Mouse (Mus musculus) lung, embryonic 14.5 days (tissue): Measurements from ENCODE around the gene Otos. TPM values are rescaled to one million over a fixed set of nuclear protein-coding genes. Genes with fewer than 3 reads are reported as not detected.
A peak's percentile ranks its signal among the peaks of the same experiment; 100 is the strongest.

Experiments used
- ATAC-seq: fragments of 200-750 bp; cut with Nextera tagmentation; 2 replicates; pipeline ENCODE4 v1.8.0; 2017; ENCODE audit warnings: mild to moderate bottlenecking, moderate TSS enrichment, moderate library complexity; ENCODE audit not compliant: insufficient read depth
- DNase-seq: peaks from one replicate; pipeline ENCODE4 v3.0.0-alpha.2; 2015
- H3K27ac ChIP-seq: fragments of 300-500 bp; sonication (generic); 2 replicates; pipeline ENCODE4 v1.5.1; 2014; ENCODE audit warnings: low read depth, mild to moderate bottlenecking, moderate library complexity
- H3K27me3 ChIP-seq: fragments of 300-500 bp; sonication (generic); 2 replicates; pipeline ENCODE4 v1.6.1; 2014; ENCODE audit warnings: low read length, control low read depth; ENCODE audit not compliant: insufficient read depth
- H3K36me3 ChIP-seq: fragments of 300-500 bp; sonication (generic); 2 replicates; pipeline ENCODE4 v1.6.1; 2014; ENCODE audit warnings: control low read depth; ENCODE audit not compliant: insufficient read depth
- H3K4me1 ChIP-seq: fragments of 300-500 bp; sonication (generic); 2 replicates; pipeline ENCODE4 v1.6.1; 2014; ENCODE audit warnings: antibody characterized with exemption, control low read depth; ENCODE audit not compliant: insufficient read depth
- H3K4me2 ChIP-seq: fragments of 300-500 bp; sonication (generic); 2 replicates; pipeline ENCODE4 v1.6.1; 2014; ENCODE audit warnings: mild to moderate bottlenecking
- H3K4me3 ChIP-seq: fragments of 300-500 bp; sonication (generic); 2 replicates; pipeline ENCODE4 v1.5.1; 2014; ENCODE audit warnings: low read depth, low read length
- H3K9ac ChIP-seq: fragments of 300-500 bp; sonication (generic); 2 replicates; pipeline ENCODE4 v1.6.1; 2014
- H3K9me3 ChIP-seq: fragments of 300-500 bp; sonication (generic); 2 replicates; pipeline ENCODE4 v1.6.1; 2016; ENCODE audit warnings: low read depth, low read length, control low read depth
- CTCF ChIP-seq: IDR thresholded peaks from 2 replicates; pipeline ENCODE4 v1.5.1; 2016; ENCODE audit warnings: antibody characterized with exemption, low read depth
- WGBS: fragments of 180-500 bp; shearing (Covaris S2); extraction: QIAGEN DNeasy Blood & Tissue Kit; methylation state at CpG from one replicate; pipeline ENCODE4 v1.1.7; 2014; 5-methylcytosine and 5-hydroxymethylcytosine counted together
- polyA plus RNA-seq: library from polyadenylated mRNA; unstranded; fragments of >200 nt; fragmentation: Nextera tagmentation; extraction: Ambion mirVana; gene quantifications from 2 replicates; pipeline ENCODE4 v1.2.1, GENCODE M21; 2014

Otos gene
- polyA plus RNA-seq, 1 experiment from 2014 or later, result not detected

GRCm38 (mm10) chr1:92646601-92647000, 2.0 kb downstream of the Otos start:
- Histone ChIP-seq H3K4me2 (no peak overlapping the region), H3K27me3 (no peaks in the 10 kb centered on the region), H3K9me3 (no peaks in the 10 kb centered on the region), H3K9ac (no peak overlapping the region), H3K27ac (no peak overlapping the region), H3K4me3 (no peak overlapping the region), H3K4me1 (peaks cover 3% of the 10 kb centered on the region; the same call in 1 of the 2 replicates), H3K36me3 (no peaks in the 10 kb centered on the region)
- WGBS, result 69% methylated on average over 7 of the region's 7 CpGs
- DNase-seq (no peak), ATAC-seq (no peak)
- no peak for TF ChIP-seq CTCF

GRCm38 (mm10) chr1:92646111-92646510, 2.5 kb downstream of the Otos start:
- TF ChIP-seq CTCF, result no peak
- Histone ChIP-seq H3K27ac (no peak overlapping the region), H3K27me3 (no peaks in the 10 kb centered on the region), H3K9ac (no peak overlapping the region), H3K4me1 (peaks cover 3% of the 10 kb centered on the region; the same call in 1 of the 2 replicates), H3K4me3 (no peak overlapping the region), H3K36me3 (no peaks in the 10 kb centered on the region), H3K4me2 (no peak overlapping the region), H3K9me3 (no peaks in the 10 kb centered on the region)
- ATAC-seq, result no peak
- DNase-seq, result no peak
- WGBS, result 53% methylated on average over 2 of the region's 2 CpGs

DNA sequence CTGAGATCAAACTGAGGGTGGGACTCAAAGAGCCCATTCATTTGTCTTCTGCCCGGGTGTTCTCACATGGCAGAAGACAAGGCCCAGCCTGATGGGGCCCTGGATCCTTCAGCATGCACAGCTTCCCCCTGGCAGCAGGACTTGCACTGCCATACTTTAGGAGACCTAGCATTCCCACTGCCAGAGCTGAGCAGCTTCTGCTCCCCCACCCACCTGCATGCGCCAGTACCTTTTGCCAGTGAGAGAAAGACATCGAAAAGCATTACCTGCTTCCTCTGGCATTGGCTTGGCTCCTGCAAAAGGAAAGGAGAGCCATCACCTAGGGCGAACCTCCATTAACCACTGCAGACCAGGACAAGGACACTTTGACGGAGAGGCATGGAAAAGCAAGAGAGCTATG, 3.7 kb downstream of the Otos start:
- Histone ChIP-seq H3K9me3 (no peaks in the 10 kb centered on the region), H3K9ac (no peak overlapping the region), H3K27me3 (no peaks in the 10 kb centered on the region), H3K4me2 (no peak overlapping the region), H3K36me3 (no peaks in the 10 kb centered on the region), H3K4me3 (no peak overlapping the region), H3K4me1 (peaks cover 3% of the 10 kb centered on the region; the same call in 1 of the 2 replicates), H3K27ac (no peak overlapping the region)
- DNase-seq (no peak), ATAC-seq (no peak)
- WGBS, result 77% methylated on average over 5 of the region's 5 CpGs
- TF ChIP-seq CTCF, result no peak

- Histone ChIP-seq H3K9me3 (no peaks in the 10 kb centered on the region), H3K4me1 (peaks cover 3% of the 10 kb centered on the region; the same call in 1 of the 2 replicates), H3K27me3 (no peaks in the 10 kb centered on the region), H3K4me2 (no peak overlapping the region), H3K9ac (no peak overlapping the region), H3K4me3 (no peak overlapping the region), H3K36me3 (peaks cover 8% of the 10 kb centered on the region; the same call in 1 of the 2 replicates), H3K27ac (no peak overlapping the region)
- DNase-seq (no peak), ATAC-seq (no peak)
- no peak for TF ChIP-seq CTCF
- 64% methylated on average over 4 of the region's 4 CpGs for WGBS
Observed at GRCm38 (mm10) chr1:92643691-92644090, 5.0 kb downstream of the Otos start.

GRCm38 (mm10) chr1:92641514-92642272, 6.9 kb downstream of the Otos start, which contains the start of gene Cops9:
Cops9 (minus strand) TSS chr1:92641985.
- 2% methylated on average over 50 of the region's 50 CpGs for WGBS
- ATAC-seq, result peak; percentile 96
- Histone ChIP-seq H3K9ac (peak within 1 kb of the TSS; percentile 93), H3K4me2 (peak within 1 kb of the TSS; percentile 98), H3K36me3 (peaks cover 27% of the 10 kb centered on the region), H3K27ac (no peak within 1 kb of the TSS), H3K4me3 (peak within 1 kb of the TSS; percentile 65), H3K27me3 (no peaks in the 10 kb centered on the region), H3K4me1 (peaks cover 3% of the 10 kb centered on the region; the same call in 1 of the 2 replicates), H3K9me3 (no peaks in the 10 kb centered on the region)
- DNase-seq, result peak; percentile 97
- no peak for TF ChIP-seq CTCF

DNA sequence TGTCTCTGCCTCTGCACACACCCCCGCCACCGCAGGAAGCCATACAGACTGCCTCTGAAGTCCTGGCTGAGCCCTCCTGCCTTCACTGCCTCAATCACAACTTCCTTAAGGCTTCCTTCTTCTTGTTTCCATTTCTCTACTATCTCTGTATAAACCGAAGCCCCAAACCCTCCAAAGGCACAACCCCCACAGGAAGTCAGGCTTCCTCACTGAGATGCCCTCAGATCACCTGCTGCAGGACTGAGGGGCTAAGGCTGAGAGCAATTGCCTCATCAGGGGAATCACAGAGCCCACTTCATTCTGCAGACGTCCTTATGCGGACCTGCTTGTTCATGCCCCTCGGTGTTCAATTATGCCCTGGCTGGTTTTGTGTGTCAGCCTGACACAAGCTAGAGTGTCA, 8.2 kb downstream of the Otos start:
- Histone ChIP-seq H3K9ac (peak overlapping the region; percentile 93; the same call in 1 of the 2 replicates), H3K9me3 (no peaks in the 10 kb centered on the region), H3K4me2 (peak overlapping the region; percentile 98), H3K36me3 (peaks cover 38% of the 10 kb centered on the region), H3K27ac (no peak overlapping the region), H3K4me1 (peaks cover 3% of the 10 kb centered on the region; the same call in 1 of the 2 replicates), H3K4me3 (peak overlapping the region; percentile 65), H3K27me3 (no peaks in the 10 kb centered on the region)
- TF ChIP-seq CTCF, result no peak
- DNase-seq (no peak), ATAC-seq (no peak)
- WGBS, result 78% methylated on average over 6 of the region's 6 CpGs

DNA sequence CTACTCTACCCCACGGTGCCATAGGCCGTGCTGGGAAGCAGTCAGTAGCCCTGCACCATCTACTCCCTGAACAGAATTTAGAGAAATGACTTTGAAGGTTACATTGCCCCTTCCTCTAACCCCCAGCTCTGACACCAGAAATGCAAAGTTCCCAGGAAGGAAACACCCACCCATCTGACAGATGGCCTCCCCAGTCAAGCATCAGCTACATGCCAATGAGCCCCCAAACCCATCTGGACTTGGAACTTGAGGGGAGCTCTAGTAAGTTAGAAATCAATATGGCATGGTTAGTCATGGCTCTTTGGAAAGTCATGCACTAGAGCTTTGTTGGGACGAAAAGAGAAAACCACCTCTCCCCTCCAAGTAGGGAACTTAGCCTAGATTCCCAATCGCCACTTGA, 9.9 kb downstream of the Otos start:
- Histone ChIP-seq H3K4me3 (no peak overlapping the region), H3K36me3 (peaks cover 38% of the 10 kb centered on the region), H3K4me1 (peaks cover 3% of the 10 kb centered on the region; the same call in 1 of the 2 replicates), H3K27ac (no peak overlapping the region), H3K9me3 (no peaks in the 10 kb centered on the region), H3K9ac (no peak overlapping the region), H3K27me3 (no peaks in the 10 kb centered on the region), H3K4me2 (no peak overlapping the region)
- no peak for DNase-seq
- WGBS, result 89% methylated on average over 4 of the region's 4 CpGs
- no peak for TF ChIP-seq CTCF
- no peak for ATAC-seq
